Mouse (Mus musculus): ENCODE measurements around the gene Gm17304.

GRCm38 (mm10) chr5:106607081-106607480 is 1.8 kb upstream of the Gm17304 start:
- TF ChIP-seq CTCF (conservative IDR thresholded peaks at IDR 0.05; ENCODE audit: insufficient read depth, insufficient read length, low read depth, low read length) (no peak), POLR2A (IDR thresholded peaks at IDR 0.05; ENCODE audit: low read depth, low read length) (no peak)

Data from kidney, adult 2 months (tissue).